Mouse (Mus musculus) lung, postnatal 0 days (tissue): ENCODE data around the gene Cldn7.

ENCODE experiments used
- CTCF ChIP-seq: IDR thresholded peaks from 2 replicates; pipeline ENCODE4 v1.5.1; 2016; ENCODE audit warnings: antibody characterized with exemption, mild to moderate bottlenecking
- EP300 ChIP-seq: IDR thresholded peaks from 2 replicates; pipeline ENCODE4 v1.6.1; 2016; ENCODE audit warnings: antibody characterized with exemption, mild to moderate bottlenecking, control low read depth

- no peak for TF ChIP-seq EP300
- TF ChIP-seq CTCF = no peak
These were observed 11.7 kb downstream of the Cldn7 start for GRCm38 (mm10) chr11:69976271-69976670.
